Mouse (Mus musculus) retina, postnatal 1 day (tissue): ENCODE measurements around the gene Tas2r124.

Experiments
- DNase-seq: peaks from one replicate; pipeline ENCODE4 v3.0.0-alpha.2; 2012

Tas2r124 gene

DNA sequence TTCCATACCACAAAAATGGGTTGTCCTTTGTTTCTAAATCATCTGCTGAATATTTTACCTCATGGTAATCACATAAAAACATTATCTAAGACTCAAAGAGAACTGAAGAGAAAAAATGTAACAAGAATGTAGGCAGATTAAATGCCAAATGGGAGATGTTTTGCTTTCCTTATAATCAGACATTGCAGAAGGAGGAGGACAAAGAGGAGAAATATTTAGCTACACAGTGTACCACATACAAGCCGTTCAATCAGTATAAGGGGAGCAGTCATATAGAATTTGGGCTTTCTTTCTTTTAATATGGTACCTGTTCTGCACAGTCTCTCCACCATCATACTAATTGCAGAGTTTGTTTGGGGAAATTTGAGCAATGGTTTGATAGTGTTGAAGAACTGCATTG lies at the start of gene Tas2r124:
Tas2r124 (plus strand) TSS at position 301 of the 400 bp plus-strand sequence.
- DNase-seq: no peak

DNA sequence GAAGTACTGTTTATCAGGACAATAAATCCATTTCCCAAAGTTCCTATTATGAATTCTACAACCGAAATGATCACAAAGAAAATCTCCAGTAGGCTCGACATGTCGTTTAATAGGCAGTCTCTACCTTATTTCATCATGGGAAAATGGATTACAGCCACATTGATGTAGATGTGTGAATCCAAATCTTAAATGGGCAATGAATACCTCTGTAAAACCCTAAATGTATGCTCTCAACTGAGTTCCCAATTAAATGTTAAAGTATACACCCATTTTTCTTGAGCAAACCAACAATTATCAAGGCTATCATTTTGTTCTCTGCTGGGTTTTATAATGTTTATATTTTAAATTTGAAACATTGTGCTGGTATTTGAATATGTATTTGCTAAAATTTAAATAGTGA lies 42.7 kb upstream of the Tas2r124 start, which contains the start of gene Tas2r122:
Tas2r122 (minus strand) TSS at position 101 of the 400 bp plus-strand sequence.
- DNase-seq: no peak

DNA sequence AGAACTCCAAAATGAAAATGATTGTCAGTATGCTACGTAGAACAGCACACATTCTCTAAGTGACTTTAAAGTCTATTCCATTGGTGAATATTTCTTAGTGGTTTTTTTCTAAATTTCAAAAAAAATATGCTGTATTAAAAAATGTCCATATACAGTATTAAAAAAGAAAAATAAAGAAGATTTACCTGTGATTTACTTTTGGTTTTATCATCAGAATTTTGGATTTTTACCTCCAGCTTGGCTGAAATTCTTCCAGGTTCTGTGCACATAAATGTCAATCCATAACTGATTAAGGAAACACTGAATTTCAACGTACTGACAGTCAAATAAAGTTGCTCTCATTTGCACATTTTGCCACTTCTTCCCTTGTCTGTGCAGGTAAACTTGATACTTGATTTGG lies 16.6 kb upstream of the Tas2r124 start, which contains the start of gene Tas2r115:
Tas2r115 (minus strand) TSS at position 101 of the 400 bp plus-strand sequence.
- DNase-seq: no peak

DNA sequence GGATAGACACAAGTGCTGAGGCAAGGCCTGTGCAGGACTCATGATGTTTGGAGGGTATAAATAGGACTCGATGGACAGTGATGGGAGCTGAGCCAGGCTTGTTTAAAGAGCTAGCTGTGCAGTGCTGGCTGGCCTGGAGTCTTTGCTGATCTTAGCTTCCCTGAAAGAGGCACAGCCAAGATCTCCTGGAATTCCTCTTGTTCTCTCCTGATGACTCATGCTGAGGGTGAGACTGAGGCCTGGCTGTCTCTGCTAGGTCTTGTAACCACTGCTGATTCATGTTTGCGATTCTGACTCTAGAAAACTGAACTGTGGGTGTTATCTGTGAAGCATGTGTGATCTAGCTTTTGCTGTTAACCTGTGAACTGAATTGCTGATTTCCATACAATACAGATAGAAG lies 4.3 kb upstream of the Tas2r124 start:
- DNase-seq: no peak

DNA sequence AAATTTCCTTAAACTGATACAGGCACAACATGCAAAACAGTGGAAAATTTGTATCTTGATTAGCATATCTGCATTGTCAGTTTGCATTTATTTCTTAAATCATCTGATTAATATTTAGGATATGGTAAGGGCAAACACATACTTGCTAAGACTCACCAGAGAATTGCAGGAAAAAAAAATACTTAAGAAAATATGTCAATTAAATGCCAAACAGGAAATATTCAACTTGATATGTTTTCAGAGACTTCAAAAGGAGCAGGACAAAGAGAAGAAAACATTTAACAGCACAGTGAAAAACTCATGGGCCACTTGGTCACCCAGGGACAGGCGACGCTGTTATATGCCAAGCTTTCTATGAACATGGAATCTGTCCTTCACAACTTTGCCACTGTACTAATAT lies 7.3 kb downstream of the Tas2r124 start, which contains the start of gene Tas2r102:
Tas2r102 (plus strand) TSS at position 301 of the 400 bp plus-strand sequence.
- no peak for DNase-seq

DNA sequence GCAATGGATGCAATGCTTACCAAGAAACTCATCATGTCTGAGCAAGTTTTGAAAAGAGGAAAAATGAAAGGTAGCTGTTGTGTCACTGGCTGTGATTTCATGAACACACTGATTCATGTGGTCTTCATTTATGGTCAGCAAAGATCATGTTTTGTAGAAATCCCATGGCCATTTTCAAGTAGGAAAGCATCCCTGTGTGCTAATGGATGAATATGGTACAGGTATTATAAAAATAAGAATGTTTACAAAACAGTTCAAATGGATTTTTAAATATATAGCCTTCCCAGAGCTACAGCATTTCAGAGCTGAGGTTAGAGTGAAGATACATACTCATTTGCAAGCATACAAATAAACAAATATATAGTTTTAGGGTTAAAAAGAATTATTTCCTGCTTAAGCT lies 23.5 kb downstream of the Tas2r124 start, which contains the start of gene Tas2r136:
Tas2r136 (minus strand) TSS at position 101 of the 400 bp plus-strand sequence.
- DNase-seq: no peak

DNA sequence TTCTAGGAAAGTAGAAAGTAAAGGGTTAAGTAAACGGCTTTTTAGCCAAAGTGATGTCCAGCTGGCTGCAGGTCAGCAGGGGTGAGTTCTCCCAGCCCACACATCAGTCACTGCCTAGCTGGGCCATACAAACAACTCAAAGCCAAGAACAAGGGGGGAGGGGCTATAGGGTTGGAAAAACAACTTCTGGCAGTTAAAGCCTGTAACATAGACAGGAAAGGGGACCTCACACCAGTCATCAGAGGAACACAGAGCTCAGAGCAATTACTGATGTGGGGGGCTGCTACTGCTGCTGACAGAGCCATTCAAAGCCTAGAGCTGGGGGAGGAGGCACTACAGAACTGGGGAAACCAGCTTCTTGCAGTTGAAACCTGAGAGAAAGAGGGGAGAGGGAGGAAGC lies 40.9 kb downstream of the Tas2r124 start:
- no peak for DNase-seq

DNA sequence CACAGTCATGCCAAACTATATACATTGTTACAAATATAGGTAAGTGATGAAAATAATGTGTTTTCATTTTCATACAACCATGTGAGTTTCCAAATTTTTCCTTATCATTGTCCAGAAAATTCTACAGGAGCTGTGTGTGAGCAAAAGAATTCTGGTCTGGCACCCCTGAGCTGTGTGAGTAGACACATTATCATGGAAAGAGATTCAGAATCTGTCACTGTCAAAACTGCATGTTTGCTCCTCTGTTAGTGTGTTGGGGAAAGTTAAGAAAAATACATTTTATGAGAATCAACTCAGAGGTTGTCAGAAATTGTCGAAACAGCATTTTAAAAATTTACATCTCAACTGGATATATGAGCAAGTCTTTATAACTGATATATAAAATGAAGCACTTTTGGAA lies 48.0 kb downstream of the Tas2r124 start, which contains the start of gene Tas2r117:
Tas2r117 (plus strand) TSS at position 301 of the 400 bp plus-strand sequence.
- DNase-seq: no peak
